Mouse (Mus musculus) embryonic facial prominence, embryonic 14.5 days (tissue): ENCODE measurements around the gene Olig1. TPM values are rescaled to one million over a fixed set of nuclear protein-coding genes. Genes with fewer than 3 reads are reported as not detected.

ENCODE experiments used
- ATAC-seq: fragments of 200-750 bp; cut with Nextera tagmentation; 2 replicates; pipeline ENCODE4 v1.8.0; 2017; ENCODE audit warnings: low read depth, moderate number of reproducible peaks, moderate TSS enrichment
- DNase-seq: peaks from one replicate; pipeline ENCODE4 v3.0.0-alpha.2; 2015; ENCODE audit warnings: low spot score
- H3K27ac ChIP-seq: fragments of 300-500 bp; sonication (generic); replicated peaks from 2 replicates; pipeline ENCODE4 v1.5.1; 2014; ENCODE audit warnings: low read depth, mild to moderate bottlenecking, low read length, moderate library complexity
- H3K27me3 ChIP-seq: fragments of 300-500 bp; sonication (generic); replicated peaks from 2 replicates; pipeline ENCODE4 v1.6.1; 2014; ENCODE audit warnings: low read length; ENCODE audit not compliant: control insufficient read depth, insufficient read depth
- H3K36me3 ChIP-seq: fragments of 300-500 bp; sonication (generic); 2 replicates; pipeline ENCODE4 v1.6.1; 2014; ENCODE audit warnings: low read length, mixed read lengths; ENCODE audit not compliant: control insufficient read depth, insufficient read depth
- H3K4me1 ChIP-seq: fragments of 300-500 bp; sonication (generic); 2 replicates; pipeline ENCODE4 v1.6.1; 2014; ENCODE audit warnings: antibody characterized with exemption, low read length; ENCODE audit not compliant: control insufficient read depth, insufficient read depth
- H3K4me2 ChIP-seq: fragments of 300-500 bp; sonication (generic); 2 replicates; pipeline ENCODE4 v1.6.1; 2014; ENCODE audit warnings: low read depth, mild to moderate bottlenecking, low read length, moderate library complexity, mixed read lengths
- H3K4me3 ChIP-seq: fragments of 300-500 bp; sonication (generic); 2 replicates; pipeline ENCODE4 v1.5.1; 2014; ENCODE audit warnings: low read depth, mild to moderate bottlenecking, low read length
- H3K9ac ChIP-seq: fragments of 300-500 bp; sonication (generic); 2 replicates; pipeline ENCODE4 v1.6.1; 2014; ENCODE audit warnings: low read depth, mild to moderate bottlenecking, low read length, moderate library complexity, mixed read lengths
- H3K9me3 ChIP-seq: fragments of 300-500 bp; sonication (generic); 2 replicates; pipeline ENCODE4 v1.6.1; 2016; ENCODE audit warnings: low read length; ENCODE audit not compliant: control insufficient read depth
- WGBS: fragments of 180-500 bp; shearing (Covaris S2); extraction: QIAGEN DNeasy Blood & Tissue Kit; methylation state at CpG from one replicate; pipeline ENCODE4 v1.1.7; 2014; 5-methylcytosine and 5-hydroxymethylcytosine counted together
- polyA plus RNA-seq: library from polyadenylated mRNA; unstranded; fragments of >200 nt; fragmentation: Nextera tagmentation; extraction: Ambion mirVana; gene quantifications from 2 replicates; pipeline ENCODE4 v1.2.1, GENCODE M21; 2014

Gene Olig1
- polyA plus RNA-seq, 1 experiment from 2014 or later, result 4.1 TPM

DNA sequence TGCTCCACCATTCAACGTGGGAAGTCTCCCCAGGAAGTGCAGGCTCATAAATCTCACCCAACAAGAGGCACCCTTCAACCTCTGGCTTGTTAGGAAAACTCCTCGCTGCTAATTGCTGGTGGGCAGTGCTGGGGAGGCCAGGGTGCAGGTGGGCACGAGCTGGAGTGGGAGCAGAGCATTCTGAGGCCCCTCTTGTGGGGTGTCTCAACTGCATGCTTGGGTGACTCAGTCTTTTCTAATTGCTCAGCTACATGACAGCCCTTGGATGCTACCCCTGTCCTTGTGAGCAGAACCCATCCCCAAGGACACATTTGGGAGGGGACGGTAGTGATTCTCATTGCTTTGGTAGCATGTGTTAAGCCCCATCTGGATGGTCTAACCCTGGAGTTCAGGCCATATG is 28.2 kb downstream of the Olig1 start:
- Histone ChIP-seq H3K4me1 (no peaks in the 10 kb centered on the region), H3K9ac (no peak overlapping the region), H3K4me3 (no peak overlapping the region), H3K4me2 (no peak overlapping the region), H3K27ac (no peak overlapping the region), H3K36me3 (no peaks in the 10 kb centered on the region), H3K27me3 (peaks cover 26% of the 10 kb centered on the region), H3K9me3 (no peaks in the 10 kb centered on the region)
- no peak for ATAC-seq
- no peak for DNase-seq
- 41% methylated on average over 4 of the region's 4 CpGs for WGBS

DNA sequence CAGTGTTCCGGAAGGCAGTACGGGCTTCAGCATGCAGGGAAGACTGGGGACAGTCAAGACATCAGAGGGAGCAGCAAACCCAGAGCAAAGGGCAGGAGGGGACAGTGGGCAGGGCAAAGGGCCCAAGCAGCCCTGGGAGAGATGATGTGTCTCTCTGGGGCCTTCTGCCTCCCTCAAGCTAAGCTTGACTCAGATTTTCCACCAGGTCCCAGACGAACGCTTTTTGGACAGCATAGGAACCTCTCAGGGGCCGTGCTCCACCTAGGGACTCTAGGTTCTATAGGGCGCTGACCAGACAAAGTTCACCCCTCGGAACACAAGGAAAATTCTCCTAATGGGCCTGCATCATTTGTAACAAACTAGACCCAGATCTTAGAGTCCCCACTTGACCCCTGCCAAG is 29.8 kb downstream of the Olig1 start:
- DNase-seq, result no peak
- ATAC-seq, result no peak
- H3K4me2 ChIP-seq, result no peak overlapping the region
- no peak overlapping the region for H3K9ac ChIP-seq
- H3K27ac ChIP-seq, result no peak overlapping the region
- no peak overlapping the region for H3K4me3 ChIP-seq
- H3K27me3 ChIP-seq, result peaks cover 43% of the 10 kb centered on the region
- H3K9me3 ChIP-seq, result no peaks in the 10 kb centered on the region
- no peaks in the 10 kb centered on the region for H3K36me3 ChIP-seq
- WGBS, result 91% methylated on average over 7 of the region's 7 CpGs
- no peaks in the 10 kb centered on the region for H3K4me1 ChIP-seq

DNA sequence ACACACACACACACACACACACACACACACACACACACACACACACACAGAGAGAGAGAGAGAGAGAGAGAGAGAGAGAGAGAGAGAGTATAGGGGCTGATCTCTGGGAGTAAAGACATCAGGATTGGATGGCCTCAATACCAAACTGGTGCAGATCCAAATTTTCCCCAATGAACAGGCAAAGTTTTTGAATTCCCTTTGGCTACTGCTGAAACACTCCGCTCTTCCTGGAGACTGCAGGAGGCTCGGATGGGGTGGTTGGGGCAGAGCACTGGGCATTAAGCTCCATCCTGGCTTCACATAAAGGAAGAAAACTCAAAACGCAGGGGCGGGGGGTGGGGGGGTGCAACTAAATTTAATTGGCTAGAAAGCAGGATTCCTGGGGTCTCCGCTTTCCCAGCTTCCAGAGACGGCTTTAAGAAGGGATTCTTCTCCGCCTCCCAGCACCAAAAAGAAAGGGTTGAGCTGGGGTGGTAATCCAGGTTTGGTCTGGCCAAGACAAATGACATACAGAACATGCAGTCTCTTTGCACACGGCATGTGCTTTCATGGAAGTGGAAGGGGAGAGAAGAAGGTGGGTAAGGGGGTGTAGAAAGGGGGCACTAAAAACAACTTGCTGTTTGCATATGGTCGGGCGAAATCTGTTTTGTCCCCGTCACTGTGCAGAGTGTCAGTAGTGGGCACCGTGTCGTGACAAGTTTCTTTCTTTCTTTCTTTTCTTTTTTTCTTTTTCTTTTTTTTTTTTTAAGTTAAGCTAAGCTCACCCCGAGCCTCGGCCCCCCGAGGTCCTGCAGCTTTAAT is 31.3 kb downstream of the Olig1 start:
- no peaks in the 10 kb centered on the region for H3K9me3 ChIP-seq
- WGBS, result 41% methylated on average over 16 of the region's 16 CpGs
- no peaks in the 10 kb centered on the region for H3K4me1 ChIP-seq
- DNase-seq, result no peak
- no peak overlapping the region for H3K9ac ChIP-seq
- ATAC-seq, result no peak
- no peaks in the 10 kb centered on the region for H3K36me3 ChIP-seq
- peaks cover 52% of the 10 kb centered on the region for H3K27me3 ChIP-seq
- no peak overlapping the region for H3K27ac ChIP-seq
- H3K4me3 ChIP-seq, result no peak overlapping the region
- H3K4me2 ChIP-seq, result peak overlapping the region; percentile 12; the same call in 1 of the 2 replicates

DNA sequence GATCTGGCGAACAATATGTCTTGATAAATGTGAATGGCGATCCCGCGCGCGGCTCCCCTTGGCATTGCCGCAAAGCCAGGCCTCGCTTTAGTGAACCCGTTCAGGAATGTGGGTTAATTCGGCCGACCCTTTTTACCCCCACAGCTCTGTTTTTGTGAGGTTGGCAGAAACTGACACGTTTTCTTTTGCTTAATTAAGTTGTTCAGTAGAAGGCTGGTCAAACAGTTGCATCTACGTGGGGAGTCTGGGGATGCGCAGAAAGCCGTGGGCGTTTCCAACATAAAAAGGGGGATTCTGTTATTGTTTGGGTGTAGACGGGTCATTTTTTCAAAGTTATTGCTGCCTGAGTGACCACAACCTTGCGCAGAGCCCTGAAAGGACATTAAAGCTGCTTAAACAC is 31.9 kb downstream of the Olig1 start:
- Histone ChIP-seq H3K27me3 (peaks cover 55% of the 10 kb centered on the region), H3K27ac (no peak overlapping the region), H3K4me1 (no peaks in the 10 kb centered on the region), H3K9ac (no peak overlapping the region), H3K4me3 (no peak overlapping the region), H3K9me3 (no peaks in the 10 kb centered on the region), H3K36me3 (no peaks in the 10 kb centered on the region), H3K4me2 (peak overlapping the region; percentile 12; the same call in 1 of the 2 replicates)
- DNase-seq (no peak), ATAC-seq (no peak)
- 43% methylated on average over 18 of the region's 18 CpGs for WGBS

DNA sequence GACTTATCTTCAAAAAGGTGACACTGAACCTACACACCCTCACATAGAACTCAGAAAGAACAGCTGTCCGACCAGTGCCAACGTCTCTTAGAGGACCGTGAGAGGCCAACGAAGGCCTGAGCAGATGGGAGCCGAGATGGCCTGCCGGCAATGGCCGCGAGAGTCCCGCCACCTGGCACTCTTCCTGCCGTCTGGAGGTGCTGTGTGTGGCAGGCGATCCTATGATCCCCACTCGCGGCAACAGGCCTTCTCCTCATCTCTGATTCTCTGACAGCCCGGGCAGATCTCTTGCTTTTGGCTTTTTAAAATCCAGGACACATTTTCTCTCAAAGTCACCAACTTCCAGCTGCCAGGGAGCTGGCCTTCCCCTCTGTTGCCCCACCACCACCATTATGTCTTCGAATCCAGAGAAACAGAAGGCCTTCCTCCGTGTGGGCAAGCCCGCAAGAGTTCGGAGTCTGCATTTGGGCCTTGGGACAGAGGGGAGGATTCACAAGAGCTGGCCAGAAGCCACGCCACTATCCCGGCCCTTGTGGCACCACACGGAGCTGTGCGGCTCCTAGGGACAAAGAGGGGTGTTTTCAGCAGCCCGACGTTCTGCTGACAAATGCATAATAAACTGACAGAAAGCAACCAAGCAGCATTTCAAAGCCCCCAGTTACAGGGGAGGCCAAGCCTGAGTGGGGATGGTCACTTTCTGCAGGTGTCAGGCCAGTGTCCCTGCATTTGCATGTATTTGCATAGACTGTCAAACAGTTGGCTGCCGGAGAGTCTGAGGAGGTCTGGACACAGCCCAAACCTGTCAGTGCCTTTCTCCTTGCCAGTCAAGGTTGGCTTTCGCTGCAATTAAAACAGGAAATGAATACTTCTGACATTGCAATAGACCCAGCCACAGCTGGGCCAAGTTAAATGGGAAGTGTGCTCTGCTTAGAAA is 34.5 kb downstream of the Olig1 start:
- no peaks in the 10 kb centered on the region for H3K9me3 ChIP-seq
- WGBS, result 36% methylated on average over 26 of the region's 26 CpGs
- no peak overlapping the region for H3K27ac ChIP-seq
- DNase-seq (no peak), ATAC-seq (no peak)
- peaks cover 62% of the 10 kb centered on the region for H3K27me3 ChIP-seq
- H3K4me1 ChIP-seq, result no peaks in the 10 kb centered on the region
- no peak overlapping the region for H3K4me3 ChIP-seq
- no peak overlapping the region for H3K4me2 ChIP-seq
- H3K9ac ChIP-seq, result no peak overlapping the region
- no peaks in the 10 kb centered on the region for H3K36me3 ChIP-seq

DNA sequence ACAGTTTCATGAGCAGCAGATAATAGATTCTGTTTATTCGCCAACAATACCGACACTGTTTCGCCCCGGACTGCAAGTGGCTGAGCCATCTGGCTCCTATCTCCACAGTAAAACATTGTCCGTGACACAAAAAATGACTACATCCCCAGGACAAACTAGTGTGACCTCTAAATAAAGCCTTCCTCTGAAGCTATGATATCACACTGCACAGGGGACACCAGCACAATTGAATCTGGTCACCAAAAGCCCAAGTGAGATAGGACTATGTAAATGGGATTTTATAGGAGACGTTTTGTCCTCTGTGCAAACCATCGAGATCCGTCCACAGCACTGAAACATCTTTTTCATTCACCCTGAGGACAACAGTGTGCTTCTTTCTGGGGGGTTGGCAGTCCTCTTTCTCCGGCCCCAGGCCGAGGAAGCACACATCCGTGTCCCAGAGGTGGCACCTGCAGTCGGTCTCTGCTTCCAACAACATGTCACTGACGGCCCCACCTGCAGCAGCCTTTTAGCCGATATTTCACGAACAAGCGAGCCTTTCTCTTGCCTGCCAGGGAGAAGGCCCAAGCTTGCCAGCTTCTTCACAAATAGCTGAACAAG is 36.0 kb downstream of the Olig1 start:
- Histone ChIP-seq H3K4me1 (no peaks in the 10 kb centered on the region), H3K36me3 (no peaks in the 10 kb centered on the region), H3K27me3 (peaks cover 50% of the 10 kb centered on the region), H3K27ac (no peak overlapping the region), H3K9me3 (no peaks in the 10 kb centered on the region), H3K4me3 (no peak overlapping the region), H3K4me2 (no peak overlapping the region), H3K9ac (no peak overlapping the region)
- WGBS, result 64% methylated on average over 16 of the region's 16 CpGs
- ATAC-seq (no peak), DNase-seq (no peak)

DNA sequence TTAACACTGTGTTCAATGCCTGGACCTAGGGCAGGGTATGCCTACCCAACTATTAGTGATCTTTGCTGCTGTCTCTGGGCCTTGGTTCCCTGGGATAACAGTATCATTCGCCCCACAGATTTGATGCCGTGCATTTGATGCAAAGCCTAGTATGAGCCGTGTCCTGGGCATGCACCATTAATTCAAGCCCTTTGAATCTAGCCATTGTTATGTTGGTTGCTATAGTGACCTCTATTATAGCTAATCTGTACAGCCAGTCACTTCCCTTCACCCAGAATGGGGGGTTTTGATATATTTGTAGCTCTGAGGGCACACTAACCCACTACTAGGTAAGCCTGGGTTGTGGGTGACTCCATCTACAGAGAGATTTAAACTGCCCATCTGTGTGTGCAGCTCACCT is 40.3 kb downstream of the Olig1 start:
- no peak overlapping the region for H3K9ac ChIP-seq
- H3K4me2 ChIP-seq, result no peak overlapping the region
- no peaks in the 10 kb centered on the region for H3K36me3 ChIP-seq
- DNase-seq (no peak), ATAC-seq (no peak)
- WGBS, result 89% methylated on average over 3 of the region's 3 CpGs
- peaks cover 27% of the 10 kb centered on the region for H3K27me3 ChIP-seq
- no peaks in the 10 kb centered on the region for H3K4me1 ChIP-seq
- no peak overlapping the region for H3K4me3 ChIP-seq
- H3K27ac ChIP-seq, result no peak overlapping the region
- H3K9me3 ChIP-seq, result no peaks in the 10 kb centered on the region

DNA sequence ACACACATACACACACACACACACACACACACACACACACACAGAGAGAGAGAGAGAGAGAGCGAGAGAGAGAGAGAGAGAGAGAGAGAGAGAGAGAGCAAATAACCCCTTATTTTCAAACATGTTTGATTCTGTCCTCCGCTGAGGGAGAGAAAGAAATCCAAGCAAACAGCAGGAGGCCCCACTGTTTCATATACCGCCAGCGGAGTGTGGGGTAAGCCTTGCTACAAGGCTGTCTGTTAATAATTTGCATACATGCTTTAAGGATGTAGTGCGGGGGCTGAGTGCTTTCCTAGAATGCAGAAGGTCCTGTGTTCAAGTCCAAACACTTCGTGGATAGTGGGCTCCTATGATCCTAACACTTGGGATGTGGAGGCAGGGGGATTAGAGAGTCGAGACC is 43.3 kb downstream of the Olig1 start:
- ATAC-seq, result no peak
- H3K27ac ChIP-seq, result no peak overlapping the region
- no peak overlapping the region for H3K4me2 ChIP-seq
- no peak overlapping the region for H3K4me3 ChIP-seq
- 58% methylated on average over 7 of the region's 7 CpGs for WGBS
- no peak overlapping the region for H3K9ac ChIP-seq
- peaks cover 12% of the 10 kb centered on the region; the same call in 1 of the 2 replicates for H3K27me3 ChIP-seq
- no peaks in the 10 kb centered on the region for H3K9me3 ChIP-seq
- H3K4me1 ChIP-seq, result no peaks in the 10 kb centered on the region
- no peaks in the 10 kb centered on the region for H3K36me3 ChIP-seq
- DNase-seq, result no peak
